Comparison of ENCODE assay signal across 10 mouse cellular contexts in the genomic region with DNA sequence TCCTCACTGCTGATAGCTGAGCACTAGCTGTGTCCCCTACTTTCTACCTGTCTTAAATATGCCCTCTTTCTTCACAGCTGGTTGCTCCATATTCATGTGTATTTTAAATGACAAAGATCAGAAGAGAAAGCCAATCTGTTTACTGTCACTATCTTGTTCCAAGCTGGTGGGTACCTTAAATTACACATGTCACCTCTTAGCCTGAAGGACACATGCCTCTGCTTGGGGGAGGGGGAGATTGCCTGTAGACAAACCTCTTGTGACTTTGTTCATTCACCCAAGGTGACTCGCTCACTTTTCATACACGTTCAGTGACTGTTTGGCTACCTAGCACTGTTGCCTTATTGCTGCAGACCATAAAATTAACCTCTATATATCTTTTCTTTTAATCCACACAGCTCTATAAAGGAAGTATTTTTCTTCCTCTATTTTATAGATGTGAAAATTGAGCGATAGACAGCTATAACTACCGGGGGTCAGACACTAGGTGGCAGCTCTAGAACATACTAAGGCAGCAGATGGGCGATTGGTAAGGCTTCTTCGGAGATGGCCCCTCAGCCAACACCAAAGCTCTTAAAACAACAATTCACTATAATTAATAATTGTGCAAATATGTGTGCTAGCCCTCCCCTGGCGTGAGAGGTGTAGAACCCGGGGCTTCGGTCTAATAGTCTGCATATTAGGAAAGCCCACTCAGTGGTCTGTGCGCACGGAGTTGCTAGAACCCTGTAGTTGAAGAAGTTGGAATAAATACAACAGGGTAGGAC. TPM values are rescaled to one million over a fixed set of nuclear protein-coding genes. Genes with fewer than 3 reads are reported as not detected.
DNase-seq lines count a peak whose midpoint lies in the region; ATAC-seq and TF ChIP-seq lines count a peak whose summit lies in the region.
"Had no signal": no experiment of that assay in that cellular context is flagged by ENCODE, and none has a peak within 500 bp of the region (broad histone marks: within the 10 kb centered on the region; RNA-seq: fewer than 3 reads in every experiment).

No protein-coding gene starts in this region.

- H3K9me3 ChIP-seq in forebrain, embryonic 16.5 days (ENCODE audit: control insufficient read depth, low read length), result no peaks in the 10 kb centered on the region
- no peaks in the 10 kb centered on the region for H3K9me3 ChIP-seq in intestine, postnatal 0 days (ENCODE audit: control insufficient read depth)
- H3K9me3 ChIP-seq in midbrain, embryonic 16.5 days (replicated peaks; ENCODE audit: control insufficient read depth, low read length, poor library complexity, severe bottlenecking), result no peaks in the 10 kb centered on the region

- TF ChIP-seq POLR2A in brain, embryonic 14.5 days (IDR thresholded peaks at IDR 0.05; ENCODE audit: borderline replicate concordance, extremely low read depth, insufficient read depth, insufficient read length, poor library complexity, severe bottlenecking), result no peak

- H3K9ac ChIP-seq in forebrain, embryonic 16.5 days (replicated peaks; ENCODE audit: low read depth, low read length), result no peak overlapping the region
- no peak overlapping the region for H3K9ac ChIP-seq in intestine, postnatal 0 days (ENCODE audit: low read depth, low read length)
- H3K9ac ChIP-seq in midbrain, embryonic 16.5 days (ENCODE audit: low read depth, low read length), result no peak overlapping the region

- H3K36me3 ChIP-seq in forebrain, embryonic 16.5 days (ENCODE audit: control insufficient read depth, insufficient read depth), result peaks cover 7% of the 10 kb centered on the region; the same call in 1 of the 2 replicates
- peaks cover 20% of the 10 kb centered on the region for H3K36me3 ChIP-seq in intestine, postnatal 0 days (ENCODE audit: control insufficient read depth, insufficient read depth)
- peaks cover 6% of the 10 kb centered on the region; the same call in 1 of the 2 replicates for H3K36me3 ChIP-seq in midbrain, embryonic 16.5 days (ENCODE audit: control insufficient read depth, insufficient read depth, low read length)

- 45% methylated on average over 11 of the region's 11 CpGs for WGBS in forebrain, embryonic 16.5 days
- 43% methylated on average over 11 of the region's 11 CpGs for WGBS in intestine, postnatal 0 days
- 47% methylated on average over 11 of the region's 11 CpGs for WGBS in midbrain, embryonic 16.5 days

- H3K27ac ChIP-seq in gastrocnemius, adult 2 months, result no peak overlapping the region
- H3K27ac ChIP-seq in forebrain, embryonic 16.5 days (ENCODE audit: low read length), result no peak overlapping the region; the same call in 1 of the 2 replicates
- no peak overlapping the region for H3K27ac ChIP-seq in intestine, postnatal 0 days (ENCODE audit: low read depth, low read length)
- H3K27ac ChIP-seq in midbrain, embryonic 16.5 days (ENCODE audit: low read length), result no peak overlapping the region

- peak; percentile 21 for DNase-seq in gastrocnemius, adult 2 months
- no peak for DNase-seq in gastrocnemius, postnatal 10 days
- DNase-seq in brain, embryonic 14.5 days (ENCODE audit: low read depth), result peak; percentile 88
- DNase-seq in left cerebral cortex, postnatal 25 days (ENCODE audit: low spot score in 2 of 2), result peak; percentile 58 to 70
- DNase-seq in thymus, postnatal 14 days, result peak; percentile 72

- intact Hi-C loops in gastrocnemius, adult 2 months (cut with DNase I), result loop anchor here (2.0 kb wide), 1 partner anchor 36 kb away; no protein-coding TSS in a partner anchor
- intact Hi-C loops in left cerebral cortex, postnatal 25 days (cut with DNase I), result loop anchor here (1.0 to 2.0 kb wide), 2 partner anchors 36 to 186 kb away; no protein-coding TSS in a partner anchor

- no peak overlapping the region for H3K4me3 ChIP-seq in gastrocnemius, adult 2 months
- no peak overlapping the region for H3K4me3 ChIP-seq in forebrain, embryonic 16.5 days (replicated peaks; ENCODE audit: low read length)
- H3K4me3 ChIP-seq in intestine, postnatal 0 days (ENCODE audit: low read depth, low read length), result no peak overlapping the region
- no peak overlapping the region for H3K4me3 ChIP-seq in midbrain, embryonic 16.5 days (ENCODE audit: low read depth, low read length)

- H3K4me1 ChIP-seq in forebrain, embryonic 16.5 days (replicated peaks; ENCODE audit: control insufficient read depth, insufficient read depth, low read length), result peaks cover 18% of the 10 kb centered on the region
- H3K4me1 ChIP-seq in intestine, postnatal 0 days (replicated peaks; ENCODE audit: control insufficient read depth, insufficient read depth, low read length), result no peaks in the 10 kb centered on the region
- H3K4me1 ChIP-seq in midbrain, embryonic 16.5 days (ENCODE audit: control insufficient read depth, insufficient read depth, low read length), result 0 out of 2 replicates have a peak, but pooled peaks cover 2% of the 10 kb centered on the region

- TF ChIP-seq CTCF in gastrocnemius, adult 2 months (IDR thresholded peaks at IDR 0.05), result peak; percentile 65
- TF ChIP-seq CTCF in brain, embryonic 14.5 days (IDR thresholded peaks at IDR 0.05; ENCODE audit: borderline replicate concordance, extremely low read depth, insufficient read depth, insufficient read length), result peak; percentile 69; the same call in 1 of the 2 replicates
- peak; percentile 77 for TF ChIP-seq CTCF in intestine, postnatal 0 days (IDR thresholded peaks at IDR 0.05; ENCODE audit: low read depth)

- ATAC-seq in forebrain, embryonic 16.5 days, result peak; percentile 43
- 0 out of 2 replicates have a peak, but pooled peaks have one; percentile 50 for ATAC-seq in intestine, postnatal 0 days
- ATAC-seq in midbrain, embryonic 16.5 days, result peak; percentile 72

- H3K4me2 ChIP-seq in forebrain, embryonic 16.5 days (ENCODE audit: low read length), result no peak overlapping the region
- no peak overlapping the region for H3K4me2 ChIP-seq in intestine, postnatal 0 days (replicated peaks; ENCODE audit: low read depth)
- H3K4me2 ChIP-seq in midbrain, embryonic 16.5 days (ENCODE audit: low read length), result no peak overlapping the region

- no peaks in the 10 kb centered on the region for H3K27me3 ChIP-seq in forebrain, embryonic 16.5 days (replicated peaks; ENCODE audit: control insufficient read depth, insufficient read depth, low read length)
- H3K27me3 ChIP-seq in intestine, postnatal 0 days (replicated peaks; ENCODE audit: control insufficient read depth, insufficient read depth, low read length), result no peaks in the 10 kb centered on the region
- no peaks in the 10 kb centered on the region for H3K27me3 ChIP-seq in midbrain, embryonic 16.5 days (ENCODE audit: control insufficient read depth, insufficient read depth, low read depth, low read length)

RNA-seq across cellular contexts. Expression of a gene that starts 22.7 kb away (rescaled TPM):
- total RNA-seq in gastrocnemius, adult 2 months (2021), result 10 to 100 TPM; 27.5 to 31.6 TPM
- 10 to 100 TPM; 29.6 to 34.2 TPM for total RNA-seq in gastrocnemius, postnatal 10 days (2021)
- polyA plus RNA-seq in brain, embryonic 14.5 days (2012; rRNA removed), result 98.2 and 115 TPM in 2 replicates
- 139 and 150 TPM in 2 replicates for polyA plus RNA-seq in forebrain, embryonic 16.5 days (2015; fragmentation: Nextera tagmentation; extraction: Ambion mirVana)
- polyA plus RNA-seq in intestine, postnatal 0 days (2015; fragmentation: Nextera tagmentation; extraction: Ambion mirVana), result 130 and 131 TPM in 2 replicates
- total RNA-seq in left cerebral cortex, postnatal 25 days (2021), result 100 to 1,000 TPM; 115 to 120 TPM
- 226 and 229 TPM in 2 replicates for polyA plus RNA-seq in midbrain, embryonic 16.5 days (2015; fragmentation: Nextera tagmentation; extraction: Ambion mirVana)

RNA-seq across cellular contexts. Expression of a gene that starts 25.1 kb away (rescaled TPM):
- total RNA-seq in gastrocnemius, adult 2 months (2021), result not detected
- not detected for total RNA-seq in gastrocnemius, postnatal 10 days (2021)
- 0.15 and 0.25 TPM in 2 replicates for polyA plus RNA-seq in brain, embryonic 14.5 days (2012; rRNA removed)
- polyA plus RNA-seq in forebrain, embryonic 16.5 days (2015; fragmentation: Nextera tagmentation; extraction: Ambion mirVana), result 0.11 and 0.28 TPM in 2 replicates
- polyA plus RNA-seq in intestine, postnatal 0 days (2015; fragmentation: Nextera tagmentation; extraction: Ambion mirVana), result 53.2 and 63.2 TPM in 2 replicates
- under 1 TPM in 1 of 2 experiments, not detected in 1; 0.21 TPM for total RNA-seq in left cerebral cortex, postnatal 25 days (2021)
- 0.24 and 0.25 TPM in 2 replicates for polyA plus RNA-seq in midbrain, embryonic 16.5 days (2015; fragmentation: Nextera tagmentation; extraction: Ambion mirVana)
- polyA plus RNA-seq: large intestine, adult 2 months; stomach, embryonic 14.5 days had no signal

Comparison
In these comparisons a context has a peak if more than half of its experiments do, and no peak if none do; other contexts are left out.
1. RNA of a gene that starts 25.1 kb away (polyA plus RNA-seq): 53.2 to 63.2 TPM in intestine, postnatal 0 days; 0.11 to 0.28 TPM in forebrain, embryonic 16.5 days, 0.24 to 0.25 TPM in midbrain, embryonic 16.5 days and 0.15 to 0.25 TPM in brain, embryonic 14.5 days; every median in the first group is over 10 times any median in the second.
2. Peak in every context shown above with its lines, with median percentiles within 50 percentile points of each other: CTCF ChIP-seq and ATAC-seq.